Mouse (Mus musculus) T-helper 17 cell (primary cell): ENCODE data around the gene Gphb5.

Experiments used
- in situ Hi-C, 2 experiments: fragments of 300-600 bp; cut with MboI, MseI; formaldehyde crosslinking; loops; 1 replicate in 1 of 2; 2 replicates in 1 of 2; pipeline ENCODE4 v1.15.1; 2025; ENCODE audit warnings: high pct_unique_total_duplicates in 2 of 2

Gene Gphb5

GRCm38 (mm10) chr12:75394011-75394773 is 22.4 kb downstream of the Gphb5 start:
- in situ Hi-C loops = loop anchor here in 1 of 2 experiments (5.0 kb wide), 1 partner anchor 1062 kb away; no protein-coding TSS in a partner anchor

GRCm38 (mm10) chr12:75391526-75391925 is 25.1 kb downstream of the Gphb5 start:
- in situ Hi-C loops = loop anchor here in 1 of 2 experiments (5.0 kb wide), 1 partner anchor 1059 kb away; no protein-coding TSS in a partner anchor

- in situ Hi-C loops = loop anchor here in 1 of 2 experiments (5.0 kb wide), 2 partner anchors 112 to 1057 kb away; no protein-coding TSS in a partner anchor
Measured at GRCm38 (mm10) chr12:75389308-75390135, 27.1 kb downstream of the Gphb5 start.

GRCm38 (mm10) chr12:75388521-75388920 is 28.1 kb downstream of the Gphb5 start:
- in situ Hi-C loops = loop anchor here in 1 of 2 experiments (5.0 kb wide), 1 partner anchor 111 kb away; no protein-coding TSS in a partner anchor

- in situ Hi-C loops = loop anchor here in 1 of 2 experiments (5.0 kb wide), 1 partner anchor 111 kb away; no protein-coding TSS in a partner anchor
Measured at GRCm38 (mm10) chr12:75387846-75388245, 28.7 kb downstream of the Gphb5 start.

- in situ Hi-C loops = loop anchor here in 1 of 2 experiments (5.0 kb wide), 1 partner anchor 110 kb away; no protein-coding TSS in a partner anchor
Measured at GRCm38 (mm10) chr12:75387156-75387555, 29.4 kb downstream of the Gphb5 start.

- in situ Hi-C loops = loop anchor here in 1 of 2 experiments (5.0 kb wide), 1 partner anchor 109 kb away; no protein-coding TSS in a partner anchor
Measured at GRCm38 (mm10) chr12:75386731-75387130, 29.9 kb downstream of the Gphb5 start.

- in situ Hi-C loops = loop anchor here in 1 of 2 experiments (10.0 kb wide), 1 partner anchor 841 kb away; no protein-coding TSS in a partner anchor
Measured at GRCm38 (mm10) chr12:75376126-75376525, 40.5 kb downstream of the Gphb5 start.

- in situ Hi-C loops = loop anchor here in 1 of 2 experiments (10.0 kb wide), 1 partner anchor 840 kb away; no protein-coding TSS in a partner anchor
Measured at GRCm38 (mm10) chr12:75375060-75375459, 41.5 kb downstream of the Gphb5 start.

- in situ Hi-C loops = loop anchor here (10.0 to 25.0 kb wide), 3 partner anchors 162 to 840 kb away; no protein-coding TSS in a partner anchor
Measured at GRCm38 (mm10) chr12:75374437-75374836, 42.1 kb downstream of the Gphb5 start.

- in situ Hi-C loops = loop anchor here in 1 of 2 experiments (25.0 kb wide), 2 partner anchors 157 to 807 kb away; no protein-coding TSS in a partner anchor
Measured at GRCm38 (mm10) chr12:75369418-75369851, 47.1 kb downstream of the Gphb5 start.

GRCm38 (mm10) chr12:75368527-75368926 is 48.1 kb downstream of the Gphb5 start:
- in situ Hi-C loops = loop anchor here in 1 of 2 experiments (25.0 kb wide), 2 partner anchors 156 to 806 kb away; no protein-coding TSS in a partner anchor

- in situ Hi-C loops = loop anchor here in 1 of 2 experiments (25.0 kb wide), 2 partner anchors 155 to 805 kb away; no protein-coding TSS in a partner anchor
Measured at GRCm38 (mm10) chr12:75367371-75367770, 49.2 kb downstream of the Gphb5 start.

GRCm38 (mm10) chr12:75365621-75366124 is 50.9 kb downstream of the Gphb5 start:
- in situ Hi-C loops = loop anchor here in 1 of 2 experiments (25.0 kb wide), 2 partner anchors 153 to 803 kb away; no protein-coding TSS in a partner anchor

- in situ Hi-C loops = loop anchor here in 1 of 2 experiments (25.0 kb wide), 2 partner anchors 152 to 802 kb away; no protein-coding TSS in a partner anchor
Measured at GRCm38 (mm10) chr12:75364416-75364815, 52.2 kb downstream of the Gphb5 start.

- in situ Hi-C loops = loop anchor here in 1 of 2 experiments (25.0 kb wide), 2 partner anchors 150 to 800 kb away; no protein-coding TSS in a partner anchor
Measured at GRCm38 (mm10) chr12:75362456-75362855, 54.1 kb downstream of the Gphb5 start.
